Mouse (Mus musculus): ENCODE data around the gene Srsf9.

DNA sequence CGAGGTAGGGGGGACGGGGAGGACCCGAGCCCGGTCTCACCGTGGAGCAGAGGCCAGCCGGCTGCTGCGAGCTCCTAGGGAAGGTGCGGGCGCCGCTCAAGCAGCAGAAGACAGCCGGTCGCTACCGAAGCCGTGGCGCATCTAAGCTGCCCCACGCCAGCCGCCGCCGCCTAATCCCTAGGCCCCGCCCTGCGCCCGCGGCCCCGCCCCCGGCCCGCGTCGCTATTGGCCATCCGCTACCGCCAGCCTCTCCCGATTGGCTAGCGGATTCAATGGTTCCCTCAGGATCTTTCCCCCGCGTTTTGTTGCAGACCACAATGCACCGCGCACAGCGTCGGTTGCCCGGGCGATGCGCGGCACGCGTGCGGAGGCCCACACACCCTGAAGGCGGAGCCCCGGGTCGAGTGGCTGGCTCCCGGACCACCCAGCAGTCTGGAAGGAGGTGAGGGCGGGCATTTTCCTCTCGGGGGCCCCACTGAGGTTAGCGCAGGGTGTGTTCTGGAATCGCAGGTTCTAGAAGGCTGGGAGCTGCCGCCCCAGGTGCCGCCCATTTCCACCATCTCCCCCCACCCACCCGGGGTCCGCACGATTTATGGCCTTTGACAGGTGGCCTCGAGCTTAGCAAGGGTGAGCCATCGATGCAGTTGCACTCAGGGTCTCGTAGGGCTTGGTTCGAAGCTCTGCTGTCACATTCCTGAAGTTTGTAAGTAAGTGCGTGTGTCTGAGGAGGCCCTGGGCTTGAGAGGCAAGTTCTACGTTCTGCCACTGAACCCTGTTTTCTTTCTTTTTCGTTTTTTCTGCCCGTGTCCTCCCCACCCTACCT is 26.0 kb upstream of the Srsf9 start, which contains the start of gene Dynll1:
- TF ChIP-seq POLR2A (IDR thresholded peaks at IDR 0.05; ENCODE audit: insufficient read depth, low read depth, low read length) (peak; percentile 97), CTCF (IDR thresholded peaks at IDR 0.05; ENCODE audit: insufficient read depth, low read depth, low read length) (no peak)

All from olfactory bulb, adult 2 months (tissue).